Mouse (Mus musculus): ENCODE measurements around the gene Col6a1. TPM values are rescaled to one million over a fixed set of nuclear protein-coding genes. Genes with fewer than 3 reads are reported as not detected.

The Col6a1 gene
- total RNA-seq, 2 experiments from 2014 or later: not detected

GRCm38 (mm10) chr10:76725097-76725496, 871 bp downstream of the Col6a1 start:
- no peak for ATAC-seq (replicated peaks; ENCODE audit: poor library complexity)

DNA sequence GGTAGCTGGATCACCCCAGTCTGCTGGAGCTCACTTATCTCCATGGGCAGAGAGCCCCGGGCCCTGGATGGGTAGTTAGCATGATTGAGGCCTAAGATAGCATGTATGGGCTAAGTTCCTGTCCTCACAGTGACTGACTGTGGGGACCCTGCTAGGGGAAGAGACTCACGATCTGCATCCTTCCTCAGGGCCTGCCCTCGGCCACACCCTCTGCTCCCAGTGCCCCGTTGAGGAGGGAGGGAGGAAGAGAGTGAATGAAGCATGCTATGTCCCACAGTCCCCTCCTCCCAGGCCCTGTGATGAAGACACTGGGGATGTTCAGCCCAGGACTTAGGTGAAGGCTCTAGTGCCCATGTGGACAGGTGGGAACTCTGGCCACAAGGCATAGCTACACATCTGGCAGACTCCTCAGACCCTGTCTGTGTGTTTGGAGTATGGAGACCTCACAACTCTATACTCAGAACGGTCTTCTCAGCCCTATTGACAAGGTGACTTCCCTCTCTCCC, 1.7 kb downstream of the Col6a1 start:
- no peak for ATAC-seq (replicated peaks; ENCODE audit: poor library complexity)

DNA sequence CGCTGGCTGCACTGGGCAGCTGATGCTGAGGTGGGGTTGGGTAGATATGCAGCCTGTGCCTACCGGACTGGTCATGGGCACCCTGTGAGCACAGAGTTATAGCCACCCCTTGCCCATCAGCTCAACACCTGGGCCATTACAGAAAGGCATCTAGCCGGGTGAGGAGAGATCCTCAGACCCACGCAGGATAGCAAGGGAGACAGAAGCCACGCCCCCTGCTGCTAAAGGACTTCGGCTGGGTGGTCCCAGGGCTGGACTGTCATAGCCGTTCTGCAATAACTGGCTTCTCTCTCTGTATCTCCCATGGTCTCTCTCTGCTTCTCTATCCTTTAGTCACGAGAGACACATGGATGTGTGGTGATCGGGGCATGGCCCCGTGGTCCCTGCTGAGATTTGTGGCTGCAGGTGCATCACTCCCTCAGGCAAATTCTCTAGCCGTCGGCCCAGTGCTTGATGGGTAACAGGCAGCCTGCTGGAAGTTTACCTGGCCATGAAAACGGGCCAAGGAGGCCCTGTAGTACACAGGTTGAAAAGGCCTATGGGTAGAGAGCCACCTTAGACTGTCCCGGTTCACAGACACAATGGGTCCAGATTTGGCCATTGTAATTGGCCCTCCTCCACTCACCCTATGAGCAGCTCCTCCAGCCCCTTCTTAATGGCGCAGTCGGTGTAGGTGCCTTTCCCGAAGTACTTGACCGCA, 3.1 kb downstream of the Col6a1 start:
- no peak for ATAC-seq (replicated peaks; ENCODE audit: poor library complexity)

GRCm38 (mm10) chr10:76721746-76722145, 4.2 kb downstream of the Col6a1 start:
- ATAC-seq (replicated peaks; ENCODE audit: poor library complexity): no peak

GRCm38 (mm10) chr10:76721216-76721615, 4.8 kb downstream of the Col6a1 start:
- no peak for ATAC-seq (replicated peaks; ENCODE audit: poor library complexity)

DNA sequence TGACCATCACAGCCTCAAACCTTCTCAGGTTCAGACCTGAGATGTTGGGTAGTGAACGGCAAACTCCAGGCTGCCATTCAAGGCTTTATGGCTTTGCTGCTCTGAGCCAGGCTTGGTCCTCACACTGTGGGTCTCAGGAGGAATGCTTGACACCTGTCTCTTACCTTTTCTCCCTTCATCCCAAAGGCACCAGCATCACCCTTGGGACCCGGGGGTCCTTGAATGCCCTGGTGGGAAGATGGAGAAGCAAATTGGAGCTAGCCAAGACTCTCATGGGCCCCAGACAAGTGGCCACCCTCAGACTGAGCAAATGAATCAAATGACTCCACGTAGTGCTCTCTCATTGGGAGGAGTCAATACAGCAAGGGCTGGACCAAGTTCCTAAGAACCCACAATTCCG, 8.3 kb downstream of the Col6a1 start:
- no peak for ATAC-seq (replicated peaks; ENCODE audit: poor library complexity)

GRCm38 (mm10) chr10:76717026-76717425, 8.9 kb downstream of the Col6a1 start:
- ATAC-seq (replicated peaks; ENCODE audit: poor library complexity): no peak

GRCm38 (mm10) chr10:76714303-76714702, 11.7 kb downstream of the Col6a1 start:
- no peak for ATAC-seq (replicated peaks; ENCODE audit: poor library complexity)

DNA sequence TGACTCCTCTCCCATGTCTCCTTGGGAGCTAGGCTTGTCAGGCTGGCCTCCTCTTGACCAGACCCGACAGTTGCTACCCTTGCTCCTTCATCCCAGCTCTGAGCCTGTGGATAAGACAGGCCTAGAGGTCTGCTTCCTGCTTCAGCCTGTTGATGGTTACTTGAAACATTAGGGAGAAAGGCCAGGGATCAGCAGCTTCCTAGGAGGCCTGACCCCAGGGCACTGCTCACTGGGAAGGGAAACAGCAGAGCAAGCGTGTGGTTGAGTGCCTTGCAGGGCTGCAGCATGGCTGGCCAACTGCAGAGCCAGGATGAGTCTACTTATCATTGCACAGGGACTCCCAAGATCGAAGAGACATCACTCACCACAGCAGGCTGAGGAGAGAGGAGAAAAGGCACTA, 13.5 kb downstream of the Col6a1 start:
- ATAC-seq (replicated peaks; ENCODE audit: poor library complexity): no peak

GRCm38 (mm10) chr10:76711331-76711730, 14.6 kb downstream of the Col6a1 start:
- ATAC-seq (replicated peaks; ENCODE audit: poor library complexity): no peak

GRCm38 (mm10) chr10:76708465-76708864, 17.5 kb downstream of the Col6a1 start:
- no peak for ATAC-seq (replicated peaks; ENCODE audit: poor library complexity)

- ATAC-seq (replicated peaks; ENCODE audit: poor library complexity): no peak
Observed at GRCm38 (mm10) chr10:76707584-76707983, 18.4 kb downstream of the Col6a1 start.

DNA sequence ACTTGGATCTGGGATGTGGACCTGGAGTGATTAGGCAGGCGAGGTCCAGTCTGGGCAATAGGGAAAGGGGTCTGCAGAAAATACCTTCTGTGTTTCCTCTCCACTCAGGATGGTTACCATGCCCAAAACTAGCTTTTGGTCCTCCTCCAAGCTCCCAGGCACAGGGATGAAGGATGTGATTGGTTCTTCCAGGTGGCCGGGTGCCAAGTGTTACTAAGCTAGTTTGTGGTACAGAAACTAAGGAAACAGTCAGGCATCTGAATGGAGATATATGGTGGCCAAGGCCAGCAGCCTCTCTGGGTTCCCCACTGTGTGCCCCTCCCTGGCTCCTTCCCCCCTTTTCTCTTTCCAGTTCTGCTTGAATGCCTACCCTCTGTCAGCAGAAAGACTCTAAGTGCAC, 19.0 kb downstream of the Col6a1 start:
- ATAC-seq (replicated peaks; ENCODE audit: poor library complexity): no peak

DNA sequence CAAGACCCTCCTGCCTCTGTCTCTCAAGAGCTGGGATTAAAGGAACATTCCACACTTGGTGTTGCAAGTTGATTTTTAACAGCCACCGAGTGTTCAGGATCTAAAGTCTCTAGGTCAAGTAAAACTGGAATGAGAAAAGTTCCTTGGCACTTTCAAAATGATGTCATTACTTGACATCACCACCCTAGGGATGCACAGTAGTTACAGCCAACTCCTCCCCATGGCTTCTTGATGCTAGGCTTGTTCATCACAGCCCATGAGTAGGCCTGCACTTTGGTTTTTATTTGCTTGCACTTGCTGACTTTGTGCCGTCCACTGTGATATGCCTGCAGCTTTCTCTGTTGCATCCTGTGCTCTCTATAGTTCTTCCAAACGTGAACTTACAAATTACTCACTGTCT, 21.6 kb downstream of the Col6a1 start:
- no peak for ATAC-seq (replicated peaks; ENCODE audit: poor library complexity)

DNA sequence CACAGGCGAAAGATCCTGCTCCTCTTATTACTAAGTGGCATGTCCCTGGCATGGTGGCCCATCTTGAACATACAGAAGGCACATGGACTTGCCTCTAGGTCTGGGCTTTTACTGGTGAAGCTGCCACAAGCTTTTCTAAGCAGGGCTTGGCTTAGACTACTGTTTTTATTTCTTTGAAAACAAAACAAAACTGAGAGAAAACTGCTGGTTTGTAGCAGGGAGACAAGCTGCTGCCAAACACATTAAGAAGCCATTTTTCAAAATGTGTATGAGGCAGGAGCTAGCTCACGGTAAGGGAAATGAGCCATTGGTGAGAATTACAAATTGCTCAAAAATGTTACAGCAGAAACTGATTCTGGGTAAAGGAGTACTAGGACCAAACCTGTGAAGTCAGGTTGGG, 24.5 kb downstream of the Col6a1 start:
- ATAC-seq (replicated peaks; ENCODE audit: poor library complexity): no peak

DNA sequence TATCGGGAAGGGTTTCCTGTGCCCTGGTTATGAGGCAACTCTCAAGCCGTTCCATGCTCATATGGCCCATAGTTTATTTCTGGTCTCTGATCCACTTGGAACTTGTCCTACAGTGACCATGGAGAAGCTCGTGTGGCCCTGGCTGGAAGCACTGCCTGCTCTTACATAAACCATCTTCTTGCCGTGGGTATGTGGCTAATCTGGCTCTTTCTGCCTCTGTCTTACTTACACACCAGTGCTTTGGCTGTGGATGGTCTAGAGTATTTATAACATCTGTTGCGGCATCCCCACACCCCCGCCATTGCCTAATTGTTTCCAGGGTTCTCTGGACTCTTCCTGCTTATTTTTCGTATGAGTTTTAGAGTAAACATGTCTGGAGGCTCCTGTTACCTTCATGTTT, 26.2 kb downstream of the Col6a1 start:
- ATAC-seq (replicated peaks; ENCODE audit: poor library complexity): no peak

GRCm38 (mm10) chr10:76695283-76695885, 30.6 kb downstream of the Col6a1 start:
- no peak for ATAC-seq (replicated peaks; ENCODE audit: poor library complexity)

DNA sequence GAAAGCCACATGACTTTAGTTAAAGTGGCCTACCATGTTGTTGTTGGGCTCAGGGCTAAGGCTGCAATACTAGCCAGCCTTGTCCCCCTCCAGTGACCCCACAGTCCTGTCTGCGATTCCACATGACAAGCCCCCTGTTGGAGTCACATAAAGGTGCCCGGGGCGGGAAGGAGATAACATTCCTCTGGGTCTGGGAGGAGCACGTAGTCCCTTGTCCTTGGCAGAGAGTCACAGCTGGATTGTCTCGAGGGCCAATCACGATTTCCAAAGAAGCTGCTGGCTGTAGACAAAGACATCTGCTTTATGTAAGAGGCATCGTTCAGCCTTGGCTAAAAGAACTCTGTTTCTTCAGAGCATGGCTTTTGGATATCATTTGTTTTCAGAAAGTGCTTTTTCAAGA, 31.2 kb downstream of the Col6a1 start:
- ATAC-seq (replicated peaks; ENCODE audit: poor library complexity): no peak

DNA sequence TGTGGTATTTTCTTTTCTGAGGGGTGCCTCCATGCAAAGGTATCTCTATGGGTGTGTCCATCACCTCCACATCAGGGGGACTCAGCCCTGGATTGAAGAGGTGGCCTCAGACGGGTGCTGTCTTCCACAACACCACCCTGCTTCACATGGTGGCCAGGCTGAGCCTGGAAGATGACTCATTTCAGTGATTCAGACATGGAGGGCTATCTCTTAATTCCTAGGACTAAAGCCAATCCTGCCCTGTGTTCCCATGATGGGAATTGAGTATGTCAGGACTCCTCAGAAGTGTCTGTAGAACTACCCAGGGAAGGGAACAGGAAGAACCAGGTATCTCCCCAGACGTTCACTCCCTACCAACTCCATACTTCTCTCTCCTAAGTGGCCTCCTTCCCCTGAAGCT, 32.5 kb downstream of the Col6a1 start:
- no peak for ATAC-seq (replicated peaks; ENCODE audit: poor library complexity)

DNA sequence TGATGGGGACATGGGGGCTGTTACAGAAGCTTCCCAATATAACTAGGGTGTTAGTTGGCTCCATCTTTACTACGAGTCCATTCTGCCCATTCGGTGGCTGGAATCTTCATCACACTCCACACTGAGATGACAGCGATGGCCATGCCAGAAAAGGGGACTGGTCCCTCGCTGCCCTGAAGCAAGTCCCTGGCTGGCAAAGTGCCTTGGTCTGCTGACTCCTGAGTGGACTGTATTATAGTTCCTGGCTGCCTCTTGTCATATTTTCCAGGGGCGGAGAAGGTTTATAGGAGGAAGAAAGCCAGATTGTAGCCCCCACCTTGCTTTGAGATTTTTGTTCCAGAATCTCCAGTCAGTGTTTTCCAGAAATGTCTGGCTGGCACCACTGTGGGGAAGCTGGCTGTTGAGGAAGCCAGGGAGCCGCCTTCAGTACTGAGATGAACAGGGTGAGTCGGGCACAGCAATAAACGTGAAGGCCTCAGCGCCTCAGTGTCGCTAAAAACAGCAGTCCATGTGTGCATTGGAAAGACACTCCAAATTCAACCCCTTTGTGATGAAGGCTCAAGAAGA, 40.4 kb downstream of the Col6a1 start:
- ATAC-seq (replicated peaks; ENCODE audit: poor library complexity): no peak

DNA sequence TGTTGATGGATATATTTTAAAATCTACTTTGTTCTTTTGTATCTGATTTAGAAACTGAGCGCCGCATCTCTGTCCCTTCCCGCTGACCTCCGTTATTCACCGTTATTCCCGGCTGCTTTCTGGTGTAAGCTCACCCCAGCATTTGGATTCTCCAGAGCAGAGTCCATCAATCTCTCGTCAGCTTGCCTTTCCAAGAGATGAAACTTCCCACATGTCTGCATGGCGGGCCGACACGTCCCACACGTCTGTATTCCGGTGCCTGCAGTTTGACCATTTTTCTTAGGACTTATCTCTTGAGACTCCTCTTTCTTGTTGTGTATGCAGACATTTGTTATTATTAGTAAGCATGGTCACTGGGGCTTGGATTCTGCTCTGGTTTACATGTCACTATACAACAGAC, 42.0 kb downstream of the Col6a1 start:
- ATAC-seq (replicated peaks; ENCODE audit: poor library complexity): no peak

DNA sequence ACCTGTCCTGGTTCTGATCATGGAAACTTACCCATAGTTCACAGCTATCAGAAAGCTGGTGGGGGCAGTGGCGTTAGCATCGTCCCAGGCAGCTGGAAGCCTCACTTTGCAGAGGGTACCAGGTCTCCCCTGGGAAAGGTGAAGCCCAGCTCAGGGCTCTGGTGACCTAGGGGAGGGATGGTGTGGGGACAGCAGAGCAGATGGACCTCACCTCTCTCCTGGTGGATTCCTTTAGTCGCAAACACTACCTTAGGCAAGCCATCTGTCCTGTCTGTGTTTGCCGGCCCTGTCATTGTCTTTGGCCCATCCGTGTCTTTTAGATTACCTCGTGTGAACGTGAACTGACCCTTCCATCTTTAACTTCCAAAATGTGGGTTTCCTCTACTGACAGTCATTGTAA, 42.5 kb downstream of the Col6a1 start:
- no peak for ATAC-seq (replicated peaks; ENCODE audit: poor library complexity)

All from megakaryocyte progenitor cell, adult 5-6 weeks (primary cell).